Mouse (Mus musculus): ENCODE results near the gene Galnt12.

- TF ChIP-seq EP300 (IDR thresholded peaks at IDR 0.05; ENCODE audit: low read depth in 1 of 2, low read length in 2 of 2): no peak
- no peak for TF ChIP-seq ZC3H11A (IDR thresholded peaks at IDR 0.05; ENCODE audit: low read depth, low read length)
- TF ChIP-seq HCFC1 (IDR thresholded peaks at IDR 0.05; ENCODE audit: low read depth, low read length): no peak
- TF ChIP-seq ZNF384 (IDR thresholded peaks at IDR 0.05; ENCODE audit: low read depth, low read length): no peak
- TF ChIP-seq USF1 (IDR thresholded peaks at IDR 0.05; ENCODE audit: low read depth, low read length): no peak
- TF ChIP-seq MAX (IDR thresholded peaks at IDR 0.05; ENCODE audit: low read length): no peak
- TF ChIP-seq CTCF (IDR thresholded peaks at IDR 0.05 in 2 of 3, conservative IDR thresholded peaks at IDR 0.05 in 1 of 3; ENCODE audit: control insufficient read depth in 1 of 3, insufficient read depth in 1 of 3, low read depth in 2 of 3, low read length in 3 of 3, poor library complexity in 1 of 3, severe bottlenecking in 1 of 3): no peak
- no peak for TF ChIP-seq MAFK (IDR thresholded peaks at IDR 0.05; ENCODE audit: borderline replicate concordance, low read depth, low read length)
- TF ChIP-seq KAT2A (conservative IDR thresholded peaks at IDR 0.05; ENCODE audit: low read depth, low read length): no peak
Observed at GRCm38 (mm10) chr4:47051905-47052304, 39.8 kb upstream of the Galnt12 start.
